Mouse (Mus musculus) left cerebral cortex, adult 6 months (tissue): ENCODE results near the gene Klb. TPM values are rescaled to one million over a fixed set of nuclear protein-coding genes. Genes with fewer than 3 reads are reported as not detected.

Experiments used
- long read RNA-seq, 2 experiments: library from polyadenylated mRNA; unstranded; transcript quantifications; one replicate each; pipeline ENCODE4 v2.0.0; 2019 to 2020
- polyA plus RNA-seq: library from polyadenylated mRNA; unstranded; fragments of <200 nt; fragmentation: Nextera tagmentation; gene quantifications from 2 replicates; pipeline ENCODE4 v1.2.3, GENCODE M21; 2021

Gene Klb
- polyA plus RNA-seq: not detected in 2 replicates
- long read RNA-seq, experiment 1, partial matches to known transcripts: 0 of 1 reads
- long read RNA-seq, experiment 1, other reads (novel, unspliced or antisense): 0 of 1 reads
- long read RNA-seq, experiment 2: 0 reads

DNA sequence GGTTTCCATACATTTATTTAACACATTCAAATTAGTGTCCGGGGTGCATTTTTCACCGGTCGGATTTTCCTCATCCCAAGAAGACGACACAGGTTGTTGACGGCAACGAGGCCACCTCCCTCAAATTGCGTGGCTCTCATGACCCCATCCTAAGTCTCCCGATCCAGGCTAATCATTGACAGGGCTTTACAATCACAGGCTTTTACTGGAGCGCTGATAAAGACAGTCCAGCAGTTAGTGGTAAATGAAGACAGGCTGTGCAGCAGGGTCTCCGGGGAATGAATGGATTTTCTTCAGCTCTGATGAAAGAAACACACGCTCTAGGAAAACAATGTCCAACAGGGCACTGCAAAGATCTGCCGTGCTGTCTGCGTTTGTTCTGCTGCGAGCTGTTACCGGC, at the start of gene Klb:
Klb (plus strand) TSS at position 147 of the 400 bp plus-strand sequence.

DNA sequence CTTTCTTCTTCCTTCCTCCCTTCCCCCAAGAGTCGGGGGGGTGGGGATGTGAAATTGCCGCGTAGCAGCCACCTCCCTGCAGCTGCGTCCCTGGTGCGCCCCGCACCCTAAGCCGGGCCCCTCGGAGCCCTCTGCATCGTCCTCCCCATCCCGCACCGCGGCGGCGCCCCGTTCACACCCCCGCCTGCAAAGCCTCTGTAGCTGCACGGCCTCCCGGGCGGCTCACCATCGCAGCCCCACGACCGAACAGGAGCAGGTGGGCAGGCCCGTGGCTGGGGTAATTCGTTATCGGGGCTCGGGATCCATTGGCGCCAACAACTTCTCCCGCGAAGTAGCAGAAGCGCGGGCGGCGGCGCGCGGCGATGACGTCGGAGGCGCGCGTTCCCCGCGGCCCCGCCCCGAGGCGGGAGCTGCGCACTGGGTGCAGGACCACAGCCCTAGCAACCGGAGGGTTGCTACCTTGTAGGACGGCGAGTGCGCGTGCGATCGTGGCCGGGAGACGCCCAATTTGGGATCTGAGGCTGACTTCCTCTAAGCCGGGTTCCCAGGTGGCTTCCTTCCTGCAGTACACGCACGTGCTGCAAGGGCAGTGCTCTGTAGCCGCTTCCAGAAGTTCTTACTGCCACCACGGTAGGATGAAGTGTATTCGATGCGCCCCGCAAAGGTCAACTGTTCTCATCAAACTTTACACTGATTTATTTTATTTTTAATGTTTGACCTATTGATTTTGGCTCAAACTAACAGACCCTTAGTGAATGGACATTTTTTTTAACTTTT, 12.6 kb upstream of the Klb start, which contains the start of gene Rfc1:
Rfc1 (minus strand) TSS at position 373 of the 777 bp plus-strand sequence.

DNA sequence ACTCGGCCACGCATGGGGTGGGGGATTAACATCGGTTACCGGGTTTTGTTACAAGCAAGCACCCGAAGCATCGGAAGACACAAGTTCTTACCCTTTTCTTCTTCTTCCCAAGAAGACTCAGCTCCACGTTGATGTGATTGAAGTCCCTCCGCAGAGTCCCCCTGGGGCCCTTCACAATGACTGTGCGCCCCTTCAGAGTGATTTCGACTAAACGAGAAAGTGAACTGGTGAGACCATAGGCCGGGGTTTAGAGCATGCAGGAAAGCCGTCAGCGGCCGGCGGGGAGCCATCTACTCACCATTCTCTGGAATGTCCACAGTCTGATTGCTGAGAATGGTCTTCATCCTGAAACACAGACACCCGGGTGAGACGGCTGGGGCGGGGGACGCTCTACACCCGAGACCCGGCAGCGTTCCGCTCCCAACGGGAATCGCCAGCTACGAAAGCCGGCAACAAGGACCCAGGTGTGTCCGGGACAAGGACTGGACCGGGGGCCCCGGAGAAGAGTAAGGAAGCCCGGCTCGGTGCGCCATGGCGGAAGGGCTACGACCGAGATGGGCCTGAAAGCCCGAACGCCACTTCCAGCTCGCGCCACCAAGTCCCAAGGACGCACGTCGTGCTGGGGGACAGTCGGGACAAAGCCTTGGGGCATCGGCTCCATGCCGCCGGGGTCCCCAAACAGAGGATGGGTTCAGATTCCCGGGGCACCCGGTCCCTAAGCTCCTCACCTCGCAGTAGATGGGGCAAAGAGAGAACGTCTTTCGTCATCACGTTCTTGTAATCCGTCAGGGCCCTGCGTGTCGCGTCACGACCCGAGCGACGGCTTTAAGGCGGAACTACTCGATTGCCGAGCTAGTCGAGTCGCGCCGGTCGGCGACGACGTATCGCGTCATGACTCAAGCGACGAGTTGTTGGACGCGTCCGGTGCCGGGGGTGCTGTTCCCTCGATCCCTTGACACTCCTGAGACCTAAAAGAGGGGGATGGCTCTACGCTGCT, 42.8 kb downstream of the Klb start, which contains the start of the genes Rpl9 and Lias:
Rpl9 (minus strand) TSS at position 797 of the 997 bp plus-strand sequence.
Lias (plus strand) TSS at position 850 of the 997 bp plus-strand sequence.

Other genes with a start within 250 kb of the Klb start
- gene Klhl5, start 240.8 kb upstream of the Klb start, polyA plus RNA-seq: 12.1 and 12.3 TPM in 2 replicates
- 6.6 and 7.2 TPM in 2 replicates for gene Wdr19, start 148.6 kb upstream of the Klb start, polyA plus RNA-seq
- gene Rfc1, start 12.6 kb upstream of the Klb start, polyA plus RNA-seq: 31.9 and 34.4 TPM in 2 replicates
- 2,083 and 2,314 TPM in 2 replicates for gene Rpl9, start 43.1 kb downstream of the Klb start, polyA plus RNA-seq
- gene Lias, start 43.2 kb downstream of the Klb start, polyA plus RNA-seq: 44.2 and 53.2 TPM in 2 replicates
- gene Ugdh, start 87.6 kb downstream of the Klb start, polyA plus RNA-seq: 9.7 and 13.4 TPM in 2 replicates
- 2.7 TPM in 1 of 2 replicates, not detected in the other for gene Gm43552, start 144.5 kb downstream of the Klb start, polyA plus RNA-seq
- 214 and 251 TPM in 2 replicates for gene Smim14, start 188.9 kb downstream of the Klb start, polyA plus RNA-seq
- 73.2 and 74.7 TPM in 2 replicates for gene Ube2k, start 188.9 kb downstream of the Klb start, polyA plus RNA-seq